In genomic region chr2:174264248-174264647, GRCm38 (mm10) we compare ENCODE assay signal across 24 mouse cellular contexts.
"Had no signal": no experiment of that assay in that cellular context is flagged by ENCODE, and none has a peak within 500 bp of the region (broad histone marks: within the 10 kb centered on the region; RNA-seq: fewer than 3 reads in every experiment).

No protein-coding gene starts in this region.

- H3K4me1 ChIP-seq: embryonic facial prominence, embryonic 12.5 days; embryonic facial prominence, embryonic 15.5 days; forebrain, embryonic 13.5 days; forebrain, embryonic 15.5 days had no signal

- H3K27me3 ChIP-seq: embryonic facial prominence, embryonic 12.5 days; embryonic facial prominence, embryonic 13.5 days; embryonic facial prominence, embryonic 15.5 days; forebrain, embryonic 12.5 days; forebrain, embryonic 13.5 days; forebrain, embryonic 15.5 days had no signal

- H3K9ac ChIP-seq: embryonic facial prominence, embryonic 12.5 days; embryonic facial prominence, embryonic 13.5 days; embryonic facial prominence, embryonic 15.5 days; forebrain, embryonic 12.5 days; forebrain, embryonic 13.5 days; forebrain, embryonic 15.5 days; forebrain, postnatal 0 days had no signal

- DNase-seq: cerebellum, adult 9-11 months; cerebellum, postnatal 10 days; cerebellum, postnatal 14 days; cerebellum, postnatal 25 days; cerebellum, postnatal 36 days; embryo, embryonic 11 days; forebrain, postnatal 0 days; gastrocnemius, adult 2 months; gastrocnemius, postnatal 10 days; gastrocnemius, postnatal 14 days; gastrocnemius, postnatal 25 days; heart, adult 11 months; heart, adult 18-20 months; heart, adult 2 months had no signal

- H3K9me3 ChIP-seq: embryonic facial prominence, embryonic 10.5 days; embryonic facial prominence, embryonic 12.5 days; embryonic facial prominence, embryonic 13.5 days; embryonic facial prominence, embryonic 15.5 days; forebrain, embryonic 10.5 days; forebrain, embryonic 12.5 days; forebrain, embryonic 13.5 days; forebrain, embryonic 15.5 days; heart, embryonic 10.5 days had no signal

- H3K27ac ChIP-seq: embryonic facial prominence, embryonic 10.5 days; embryonic facial prominence, embryonic 12.5 days; embryonic facial prominence, embryonic 13.5 days; embryonic facial prominence, embryonic 15.5 days; forebrain, embryonic 10.5 days; forebrain, embryonic 12.5 days; forebrain, embryonic 13.5 days; forebrain, embryonic 15.5 days; gastrocnemius, adult 2 months; heart, adult 2 months; heart, embryonic 10.5 days had no signal

- H3K4me3 ChIP-seq: embryonic facial prominence, embryonic 10.5 days; embryonic facial prominence, embryonic 12.5 days; embryonic facial prominence, embryonic 13.5 days; embryonic facial prominence, embryonic 15.5 days; erythroblast, embryonic 14.5 days; forebrain, embryonic 10.5 days; forebrain, embryonic 12.5 days; forebrain, embryonic 13.5 days; forebrain, embryonic 15.5 days; gastrocnemius, adult 2 months; heart, adult 2 months; heart, embryonic 10.5 days had no signal
